Mouse (Mus musculus) CH12.LX (cell line): Measurements from ENCODE around the gene Pcnx. TPM values are rescaled to one million over a fixed set of nuclear protein-coding genes. Genes with fewer than 3 reads are reported as not detected.
A peak's percentile ranks its signal among the peaks of the same experiment; 100 is the strongest.

ENCODE experiments used
- DNase-seq: peaks from one replicate; pipeline ENCODE4 v3.0.0-alpha.2; 2013; ENCODE audit errors: extremely low read depth
- H3K27ac ChIP-seq: 2 replicates; pipeline ENCODE4 v1.5.1; 2012; ENCODE audit warnings: low read depth, mild to moderate bottlenecking, control low read depth, moderate library complexity; ENCODE audit not compliant: insufficient read depth
- H3K27me3 ChIP-seq: replicated peaks from 2 replicates; pipeline ENCODE3; 2012; ENCODE audit warnings: inconsistent platforms
- H3K36me3 ChIP-seq, 2 experiments: replicated peaks in 1 of 2; 2 replicates each; pipeline versions ENCODE3 to v1.6.1; 2012; ENCODE audit warnings: inconsistent platforms in 1 of 2, low read length in 1 of 2, mild to moderate bottlenecking in 1 of 2, mixed read lengths in 1 of 2, moderate library complexity in 1 of 2; ENCODE audit not compliant: control insufficient read depth in 1 of 2, insufficient read depth in 1 of 2
- H3K4me1 ChIP-seq, 2 experiments: 2 replicates each; pipeline ENCODE4 v1.6.1; 2012; ENCODE audit warnings: inconsistent platforms in 1 of 2, moderate library complexity in 1 of 2; ENCODE audit not compliant: insufficient read depth in 2 of 2, control insufficient read depth in 1 of 2
- H3K4me2 ChIP-seq: 2 replicates; pipeline ENCODE4 v1.6.1; 2012; ENCODE audit warnings: low read depth, mild to moderate bottlenecking, control low read depth; ENCODE audit not compliant: poor library complexity, insufficient read depth, severe bottlenecking
- H3K4me3 ChIP-seq, 3 experiments: fragments of 150-350 bp in 1 of 3; sonication (generic) in 1 of 3; replicated peaks in 1 of 3; 2 replicates each; pipeline versions ENCODE3 to v1.5.1; 2011 to 2012; ENCODE audit warnings: low read depth in 2 of 3, low read length in 2 of 3, mild to moderate bottlenecking in 2 of 3, moderate library complexity in 2 of 3, control low read depth in 1 of 3, improper control_type of control experiment in 1 of 3, inconsistent platforms in 1 of 3, mixed read lengths in 1 of 3; ENCODE audit not compliant: poor library complexity in 1 of 3
- H3K79me2 ChIP-seq: replicated peaks from 2 replicates; pipeline ENCODE4 v1.6.1; 2012; ENCODE audit warnings: mild to moderate bottlenecking, moderate library complexity; ENCODE audit not compliant: control insufficient read depth, poor library complexity, insufficient read depth, severe bottlenecking; ENCODE audit errors: extremely low read depth
- H3K9ac ChIP-seq: 2 replicates; pipeline ENCODE4 v1.6.1; 2012; ENCODE audit warnings: low read depth, mild to moderate bottlenecking, control low read depth, moderate library complexity; ENCODE audit not compliant: insufficient read depth
- H3K9me3 ChIP-seq: replicated peaks from 2 replicates; pipeline ENCODE3; 2012; ENCODE audit warnings: low read length, inconsistent platforms, mixed read lengths
- CTCF ChIP-seq, 2 experiments: IDR thresholded peaks in 1 of 2; conservative IDR thresholded peaks in 1 of 2; 2 replicates each; pipeline ENCODE4 v1.5.1; 2011 to 2012; ENCODE audit warnings: low read depth in 2 of 2, low read length in 2 of 2, improper control_type of control experiment in 1 of 2, inconsistent platforms in 1 of 2, mild to moderate bottlenecking in 1 of 2, moderate library complexity in 1 of 2
- GABPA ChIP-seq: IDR thresholded peaks from 2 replicates; pipeline ENCODE4 v1.6.1; 2012; ENCODE audit warnings: low read depth, low read length, improper control_type of control experiment, inconsistent platforms; ENCODE audit not compliant: insufficient replicate concordance
- JUN ChIP-seq: IDR thresholded peaks from 2 replicates; pipeline ENCODE4 v1.6.1; 2011; ENCODE audit warnings: low read depth, mild to moderate bottlenecking, low read length, improper control_type of control experiment, moderate library complexity; ENCODE audit not compliant: insufficient read depth
- MXI1 ChIP-seq: IDR thresholded peaks from 2 replicates; pipeline ENCODE4 v1.6.1; 2011; ENCODE audit warnings: mild to moderate bottlenecking, low read depth, low read length, improper control_type of control experiment
- MYC ChIP-seq: IDR thresholded peaks from 2 replicates; pipeline ENCODE4 v1.6.1; 2011; ENCODE audit warnings: low read depth, mild to moderate bottlenecking, improper control_type of control experiment, low read length
- POLR2A ChIP-seq: IDR thresholded peaks from 2 replicates; pipeline ENCODE4 v1.6.1; 2011; ENCODE audit warnings: low read depth, mild to moderate bottlenecking, improper control_type of control experiment, low read length
- RAD21 ChIP-seq: IDR thresholded peaks from 2 replicates; pipeline ENCODE4 v1.6.1; 2011; ENCODE audit warnings: low read depth, mild to moderate bottlenecking, low read length, improper control_type of control experiment, moderate library complexity
- SIN3A ChIP-seq: IDR thresholded peaks from 2 replicates; pipeline ENCODE4 v1.6.1; 2012; ENCODE audit warnings: low read length, improper control_type of control experiment, inconsistent platforms
- SMC3 ChIP-seq: IDR thresholded peaks from 2 replicates; pipeline ENCODE4 v1.6.1; 2011; ENCODE audit warnings: low read depth, low read length, improper control_type of control experiment
- ZC3H11A ChIP-seq: IDR thresholded peaks from 2 replicates; pipeline ENCODE4 v1.6.1; 2012; ENCODE audit warnings: low read depth, mild to moderate bottlenecking, inconsistent platforms, low read length, improper control_type of control experiment
- ZKSCAN1 ChIP-seq: IDR thresholded peaks from 2 replicates; pipeline ENCODE4 v1.6.1; 2012; ENCODE audit warnings: low read depth, inconsistent platforms, low read length, improper control_type of control experiment, borderline replicate concordance
- ZMIZ1 ChIP-seq: IDR thresholded peaks from 2 replicates; pipeline ENCODE4 v1.6.1; 2012; ENCODE audit warnings: low read depth, mild to moderate bottlenecking, inconsistent platforms, low read length, improper control_type of control experiment
- ZNF384 ChIP-seq: IDR thresholded peaks from 2 replicates; pipeline ENCODE4 v1.6.1; 2012; ENCODE audit warnings: low read depth, low read length, improper control_type of control experiment, inconsistent platforms
- dilution Hi-C: fragments of 300-500 bp; cut with MboI; formaldehyde crosslinking; loops from 2 replicates; pipeline ENCODE4 v1.14.3; 2020; ENCODE audit warnings: low sequenced_read_pairs; ENCODE audit not compliant: extremely low pct_unique_long_range_greater_than_20kb, extremely low pct_ligation_motif_present
- in situ Hi-C: fragments of 300-500 bp; cut with MboI; formaldehyde crosslinking; loops from 3 replicates; pipeline ENCODE4 v1.14.3; 2019; ENCODE audit warnings: low sequenced_read_pairs, low pct_ligation_motif_present, low pct_unique_long_range_greater_than_20kb, mixed read lengths
- polyA plus RNA-seq: library from polyadenylated mRNA; unstranded; fragments of >175 nt; gene quantifications from 2 replicates; pipeline ENCODE4 v1.2.1, GENCODE M21; 2012; ENCODE audit warnings: low read depth; ENCODE audit not compliant: insufficient read length
- total RNA-seq, 2 experiments: library from RNA; depleted of rRNA; stranded (reverse); fragments of 300-350 nt in 1 of 2; fragments of >200 nt in 1 of 2; gene quantifications; 2 replicates each; pipeline ENCODE4 v1.2.3; 2012 to 2014

Gene Pcnx
- total and polyA plus RNA-seq, 3 experiments: 16.2 to 89.1 (median 68.2) TPM

DNA sequence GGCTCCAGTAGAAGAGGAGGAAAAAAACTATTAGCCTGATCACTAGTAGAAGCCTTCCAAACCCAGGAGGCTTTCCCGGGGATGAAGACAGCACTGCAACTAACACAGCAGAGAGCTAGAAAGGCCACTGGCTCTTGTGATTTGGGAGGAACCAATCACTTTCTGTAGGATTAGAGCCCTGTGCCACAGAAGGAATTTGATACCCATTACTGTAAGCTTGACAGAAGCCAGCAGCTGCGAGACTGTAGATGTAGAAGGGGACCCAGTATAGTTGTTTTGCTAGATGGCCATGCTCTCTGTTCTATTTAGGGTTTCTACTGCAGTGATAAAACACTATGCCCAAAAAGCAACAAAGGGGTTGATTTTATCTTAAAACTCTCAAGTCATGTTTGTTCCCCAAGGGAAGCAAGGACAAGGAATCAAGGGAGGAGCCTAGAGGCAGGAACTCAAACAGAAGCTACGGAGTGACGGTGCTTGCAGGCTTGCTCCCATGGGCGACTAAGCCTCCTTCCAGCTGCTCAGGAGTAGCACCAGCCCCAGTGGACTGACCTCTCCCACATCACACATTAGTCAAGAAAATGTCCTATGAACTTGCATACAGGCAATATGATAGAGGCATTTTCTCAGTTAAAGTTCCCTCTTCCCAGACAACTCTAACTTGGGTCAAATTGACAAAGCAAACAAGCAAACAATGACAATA lies 27.6 kb upstream of the Pcnx start:
- Histone ChIP-seq H3K4me3 (no peak overlapping the region), H3K79me2 (no peaks in the 10 kb centered on the region), H3K9me3 (no peaks in the 10 kb centered on the region), H3K4me1 (peaks cover 8 to 15% of the 10 kb centered on the region in 2 experiments), H3K27ac (no peak overlapping the region), H3K4me2 (no peak overlapping the region), H3K9ac (no peak overlapping the region), H3K27me3 (no peaks in the 10 kb centered on the region), H3K36me3 (no peaks in the 10 kb centered on the region)
- TF ChIP-seq GABPA (no peak), ZMIZ1 (no peak), ZC3H11A (no peak), JUN (no peak), MXI1 (no peak), SMC3 (no peak), SIN3A (no peak), RAD21 (no peak), POLR2A (no peak), ZKSCAN1 (no peak)
- dilution Hi-C loops: no loop called here
- DNase-seq: no peak
- in situ Hi-C loops: no loop called here

DNA sequence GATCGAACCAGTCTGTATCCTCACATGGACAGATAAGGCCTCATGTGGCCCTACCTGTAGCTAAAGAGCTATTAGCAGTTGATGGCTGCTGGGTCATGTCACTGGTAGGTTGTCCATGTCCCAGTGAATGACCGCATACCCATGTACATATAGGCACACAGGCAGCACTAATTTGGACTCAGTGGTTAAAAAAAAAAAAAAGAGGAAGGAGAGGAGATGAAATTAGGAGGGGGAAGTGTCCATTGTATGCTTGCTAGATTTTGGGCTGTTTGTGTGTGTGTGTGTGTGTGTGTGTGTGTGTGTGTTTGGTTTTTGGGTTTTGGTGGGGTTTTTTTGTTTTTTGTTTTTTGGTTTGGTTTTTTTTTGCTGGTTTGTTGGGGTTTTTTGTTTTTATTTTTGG lies 26.7 kb upstream of the Pcnx start:
- dilution Hi-C loops: no loop called here
- H3K79me2 ChIP-seq: no peaks in the 10 kb centered on the region
- H3K4me1 ChIP-seq: peaks cover 8 to 15% of the 10 kb centered on the region in 2 experiments
- H3K9ac ChIP-seq: no peak overlapping the region
- H3K4me3 ChIP-seq: no peak overlapping the region
- no peak overlapping the region for H3K4me2 ChIP-seq
- no peaks in the 10 kb centered on the region for H3K27me3 ChIP-seq
- TF ChIP-seq ZMIZ1: no peak
- peak; percentile 63 for TF ChIP-seq ZNF384
- H3K9me3 ChIP-seq: no peaks in the 10 kb centered on the region
- H3K27ac ChIP-seq: no peak overlapping the region
- H3K36me3 ChIP-seq: no peaks in the 10 kb centered on the region
- in situ Hi-C loops: no loop called here
- DNase-seq: no peak

DNA sequence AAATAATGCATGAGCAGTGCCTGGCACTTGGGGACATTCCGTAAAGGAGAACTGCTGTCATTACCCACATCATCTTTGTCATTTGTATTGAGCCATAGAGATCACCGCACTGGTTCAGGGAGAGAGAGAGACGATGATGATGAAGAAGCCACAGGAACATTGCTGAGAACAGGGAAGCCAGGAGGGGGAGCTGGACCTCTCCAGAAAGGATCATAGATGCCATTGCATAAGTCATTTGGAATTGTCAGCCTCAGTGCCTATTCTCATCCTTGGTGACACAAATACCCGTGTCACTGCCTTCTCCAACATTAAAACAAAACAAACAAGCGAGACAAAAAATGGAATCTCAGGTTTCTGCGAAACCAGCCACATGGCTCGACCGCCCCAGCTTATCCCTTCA lies 23.7 kb upstream of the Pcnx start:
- dilution Hi-C loops: no loop called here
- Histone ChIP-seq H3K4me3 (no peak overlapping the region), H3K79me2 (no peaks in the 10 kb centered on the region), H3K27me3 (no peaks in the 10 kb centered on the region), H3K9me3 (no peaks in the 10 kb centered on the region), H3K36me3 (no peaks in the 10 kb centered on the region), H3K27ac (no peak overlapping the region), H3K4me2 (no peak overlapping the region), H3K9ac (no peak overlapping the region), H3K4me1 (peaks cover 3 to 9% of the 10 kb centered on the region in 2 experiments)
- in situ Hi-C loops: no loop called here
- TF ChIP-seq MXI1 (no peak), MYC (no peak), CTCF (conservative IDR thresholded peaks at IDR 0.05 in 1 of 2, IDR thresholded peaks at IDR 0.05 in 1 of 2; ENCODE audit: low read depth in 2 of 2, low read length in 2 of 2) (peak in 1 of 2 experiments; percentile 41; a peak in 1 of 4 replicates), RAD21 (peak; percentile 10), SMC3 (peak; percentile 21; the same call in 1 of the 2 replicates), ZMIZ1 (no peak), ZKSCAN1 (no peak)
- DNase-seq: no peak
